Mouse (Mus musculus): Measurements from ENCODE around the gene Pik3cg. TPM values are rescaled to one million over a fixed set of nuclear protein-coding genes. Genes with fewer than 3 reads are reported as not detected.

Pik3cg gene
- total RNA-seq, 2 experiments from 2014 or later: 3.2 to 3.3 TPM

GRCm38 (mm10) chr12:32145651-32146050 is 62.8 kb downstream of the Pik3cg start:
- no peak for DNase-seq (ENCODE audit: low spot score in 2 of 2)

GRCm38 (mm10) chr12:32144513-32144912 is 63.9 kb downstream of the Pik3cg start:
- peak; percentile 48 to 65 for DNase-seq (ENCODE audit: low spot score in 2 of 2)

- DNase-seq (ENCODE audit: low spot score in 2 of 2): no peak
Measured at GRCm38 (mm10) chr12:32143782-32144181, 64.7 kb downstream of the Pik3cg start.

GRCm38 (mm10) chr12:32143151-32143550 is 65.3 kb downstream of the Pik3cg start:
- no peak for DNase-seq (ENCODE audit: low spot score in 2 of 2)

- DNase-seq (ENCODE audit: low spot score in 2 of 2): no peak
Measured at GRCm38 (mm10) chr12:32141766-32142165, 66.7 kb downstream of the Pik3cg start.

GRCm38 (mm10) chr12:32138831-32139230 is 69.6 kb downstream of the Pik3cg start:
- DNase-seq (ENCODE audit: low spot score in 2 of 2): no peak

- DNase-seq (ENCODE audit: low spot score in 2 of 2): peak in 1 of 2 experiments; percentile 7
Measured at GRCm38 (mm10) chr12:32138362-32138761, 70.1 kb downstream of the Pik3cg start.

GRCm38 (mm10) chr12:32137542-32137941 is 70.9 kb downstream of the Pik3cg start:
- DNase-seq (ENCODE audit: low spot score in 2 of 2): no peak

- DNase-seq (ENCODE audit: low spot score in 2 of 2): no peak
Measured at GRCm38 (mm10) chr12:32127599-32128507, 80.6 kb downstream of the Pik3cg start.

- DNase-seq (ENCODE audit: low spot score in 2 of 2): no peak
Measured at GRCm38 (mm10) chr12:32127158-32127557, 81.3 kb downstream of the Pik3cg start.

GRCm38 (mm10) chr12:32124456-32124855 is 84.0 kb downstream of the Pik3cg start:
- no peak for DNase-seq (ENCODE audit: low spot score in 2 of 2)

GRCm38 (mm10) chr12:32124030-32124429 is 84.4 kb downstream of the Pik3cg start:
- no peak for DNase-seq (ENCODE audit: low spot score in 2 of 2)

- DNase-seq (ENCODE audit: low spot score in 2 of 2): no peak
Measured at GRCm38 (mm10) chr12:32123559-32123958, 84.9 kb downstream of the Pik3cg start.

Other genes with a start within 250 kb of the Pik3cg start
- 10 to 100 TPM; 72.3 to 76.7 TPM for gene Prkar2b, start 147.4 kb downstream of the Pik3cg start, total RNA-seq (2021)
- 10 to 100 TPM; 13.6 to 14.2 TPM for gene Ccdc71l, start 170.0 kb upstream of the Pik3cg start, total RNA-seq (2021)

Data from left cerebral cortex, adult 18-20 months (tissue).